Mouse (Mus musculus): Measurements from ENCODE around the gene Ms4a18.

- TF ChIP-seq CTCF (conservative IDR thresholded peaks at IDR 0.05; ENCODE audit: low read length) (no peak), POU5F1 (IDR thresholded peaks at IDR 0.05; ENCODE audit: borderline replicate concordance, low read length) (no peak)
Observed at GRCm38 (mm10) chr19:11017891-11018290, at the start of gene Ms4a18.
